Mouse (Mus musculus) limb, embryonic 14.5 days (tissue): ENCODE measurements around the gene Dcdc2c. TPM values are rescaled to one million over a fixed set of nuclear protein-coding genes. Genes with fewer than 3 reads are reported as not detected.
A peak's percentile ranks its signal among the peaks of the same experiment; 100 is the strongest.

Experiments used
- ATAC-seq: fragments of 200-750 bp; cut with Nextera tagmentation; 2 replicates; pipeline ENCODE4 v1.8.0; 2017; ENCODE audit warnings: low read depth, moderate number of reproducible peaks, moderate TSS enrichment; ENCODE audit not compliant: low FRiP score
- DNase-seq: peaks from one replicate; pipeline ENCODE4 v3.0.0-alpha.2; 2015; ENCODE audit warnings: low spot score
- H3K27ac ChIP-seq: fragments of 300-500 bp; sonication (generic); replicated peaks from 2 replicates; pipeline ENCODE4 v1.5.1; 2014; ENCODE audit warnings: low read depth, mild to moderate bottlenecking, low read length, moderate library complexity, mixed read lengths
- H3K27me3 ChIP-seq: fragments of 300-500 bp; sonication (generic); 2 replicates; pipeline ENCODE4 v1.6.1; 2014; ENCODE audit warnings: low read length, mixed read lengths; ENCODE audit not compliant: control insufficient read depth, insufficient read depth
- H3K36me3 ChIP-seq: fragments of 300-500 bp; sonication (generic); 2 replicates; pipeline ENCODE4 v1.6.1; 2014; ENCODE audit warnings: mild to moderate bottlenecking, low read length, moderate library complexity, mixed read lengths; ENCODE audit not compliant: control insufficient read depth, insufficient read depth
- H3K4me1 ChIP-seq: fragments of 300-500 bp; sonication (generic); 2 replicates; pipeline ENCODE4 v1.6.1; 2014; ENCODE audit warnings: antibody characterized with exemption, low read length, mixed read lengths; ENCODE audit not compliant: control insufficient read depth, insufficient read depth
- H3K4me2 ChIP-seq: fragments of 300-500 bp; sonication (generic); replicated peaks from 2 replicates; pipeline ENCODE4 v1.6.1; 2014; ENCODE audit warnings: low read depth, mild to moderate bottlenecking, low read length, moderate library complexity; ENCODE audit not compliant: severe bottlenecking
- H3K4me3 ChIP-seq: fragments of 300-500 bp; sonication (generic); replicated peaks from 2 replicates; pipeline ENCODE4 v1.5.1; 2014; ENCODE audit warnings: low read length
- H3K9ac ChIP-seq: fragments of 300-500 bp; sonication (generic); 2 replicates; pipeline ENCODE4 v1.6.1; 2014; ENCODE audit warnings: mild to moderate bottlenecking, low read depth, low read length, moderate library complexity; ENCODE audit not compliant: severe bottlenecking
- H3K9me3 ChIP-seq: fragments of 300-500 bp; sonication (generic); 2 replicates; pipeline ENCODE4 v1.6.1; 2016; ENCODE audit warnings: low read length; ENCODE audit not compliant: control insufficient read depth
- POLR2A ChIP-seq: fragments of 200-500 bp; IDR thresholded peaks from 2 replicates; pipeline ENCODE4 v1.8.0; 2012; ENCODE audit warnings: inconsistent platforms, mild to moderate bottlenecking, moderate library complexity, borderline replicate concordance; ENCODE audit not compliant: insufficient read depth, insufficient read length; ENCODE audit errors: extremely low read depth
- WGBS: fragments of 180-500 bp; shearing (Covaris S2); extraction: QIAGEN DNeasy Blood & Tissue Kit; methylation state at CpG from one replicate; pipeline ENCODE4 v1.1.7; 2014; 5-methylcytosine and 5-hydroxymethylcytosine counted together
- polyA plus RNA-seq, 2 experiments: library from polyadenylated mRNA; depleted of rRNA in 1 of 2; stranded (reverse) in 1 of 2; unstranded in 1 of 2; fragments of >200 nt; fragmentation: Nextera tagmentation in 1 of 2; extraction: Ambion mirVana in 1 of 2; gene quantifications; 2 replicates each; pipeline versions ENCODE4 v1.2.1 to v1.2.3; 2012 to 2014

Dcdc2c gene
- polyA plus RNA-seq, 2 experiments: 0.06 TPM; not detected in 1

- Histone ChIP-seq H3K27ac (no peak overlapping the region), H3K9ac (peak overlapping the region; percentile 55), H3K9me3 (0 out of 2 replicates have a peak, but pooled peaks cover 4% of the 10 kb centered on the region), H3K4me2 (peak overlapping the region; percentile 67), H3K27me3 (peaks cover 5% of the 10 kb centered on the region; the same call in 1 of the 2 replicates), H3K4me1 (no peaks in the 10 kb centered on the region), H3K36me3 (no peaks in the 10 kb centered on the region), H3K4me3 (peak overlapping the region; percentile 43)
- TF ChIP-seq POLR2A: no peak
- DNase-seq (peak; percentile 78), ATAC-seq (peak; percentile 85)
- WGBS: 9% methylated on average over 24 of the region's 24 CpGs
Measured at GRCm38 (mm10) chr12:28589090-28589868, 37.1 kb upstream of the Dcdc2c start.

- Histone ChIP-seq H3K4me3 (no peak overlapping the region), H3K4me2 (no peak overlapping the region), H3K9me3 (0 out of 2 replicates have a peak, but pooled peaks cover 4% of the 10 kb centered on the region), H3K36me3 (no peaks in the 10 kb centered on the region), H3K27me3 (peaks cover 5% of the 10 kb centered on the region; the same call in 1 of the 2 replicates), H3K27ac (no peak overlapping the region), H3K9ac (no peak overlapping the region), H3K4me1 (no peaks in the 10 kb centered on the region)
- 77% methylated on average over 6 of the region's 6 CpGs for WGBS
- no peak for TF ChIP-seq POLR2A
- DNase-seq: no peak
- no peak for ATAC-seq
Measured at GRCm38 (mm10) chr12:28587949-28588348, 35.8 kb upstream of the Dcdc2c start.

GRCm38 (mm10) chr12:28584036-28584435 is 31.8 kb upstream of the Dcdc2c start:
- Histone ChIP-seq H3K27me3 (peaks cover 5% of the 10 kb centered on the region; the same call in 1 of the 2 replicates), H3K9me3 (0 out of 2 replicates have a peak, but pooled peaks cover 4% of the 10 kb centered on the region), H3K9ac (no peak overlapping the region), H3K4me2 (no peak overlapping the region), H3K4me1 (no peaks in the 10 kb centered on the region), H3K27ac (no peak overlapping the region), H3K4me3 (no peak overlapping the region), H3K36me3 (no peaks in the 10 kb centered on the region)
- no peak for TF ChIP-seq POLR2A
- WGBS: 49% methylated on average over 3 of the region's 3 CpGs
- ATAC-seq (no peak), DNase-seq (no peak)

- no peaks in the 10 kb centered on the region for H3K36me3 ChIP-seq
- no peak within 1 kb of the TSS for H3K9ac ChIP-seq
- no peak within 1 kb of the TSS for H3K27ac ChIP-seq
- WGBS: 85% methylated on average over 8 of the region's 8 CpGs
- H3K4me2 ChIP-seq: no peak within 1 kb of the TSS
- no peak for TF ChIP-seq POLR2A
- H3K4me1 ChIP-seq: no peaks in the 10 kb centered on the region
- 0 out of 2 replicates have a peak, but pooled peaks cover 4% of the 10 kb centered on the region for H3K9me3 ChIP-seq
- DNase-seq (no peak), ATAC-seq (no peak)
- no peaks in the 10 kb centered on the region for H3K27me3 ChIP-seq
- H3K4me3 ChIP-seq: no peak within 1 kb of the TSS
Measured at GRCm38 (mm10) chr12:28582423-28582822, 30.2 kb upstream of the Dcdc2c start, which contains the start of gene Allc. Gene Allc (minus strand): TSS chr12:28582523.

- no peak overlapping the region for H3K27ac ChIP-seq
- H3K27me3 ChIP-seq: no peaks in the 10 kb centered on the region
- no peak for TF ChIP-seq POLR2A
- WGBS: 27% methylated on average over 4 of the region's 4 CpGs
- no peak overlapping the region for H3K4me3 ChIP-seq
- ATAC-seq (no peak), DNase-seq (no peak)
- no peaks in the 10 kb centered on the region for H3K36me3 ChIP-seq
- H3K4me2 ChIP-seq: no peak overlapping the region
- H3K4me1 ChIP-seq: no peaks in the 10 kb centered on the region
- H3K9ac ChIP-seq: no peak overlapping the region
- no peaks in the 10 kb centered on the region for H3K9me3 ChIP-seq
Measured at GRCm38 (mm10) chr12:28579132-28579531, 26.9 kb upstream of the Dcdc2c start.
